Mouse (Mus musculus) urinary bladder, postnatal 36 days (tissue): ENCODE data around the gene Ctla2b.
"Not testable (repeated sequence)": the region's sequence is repeated elsewhere in the genome, so short reads cannot be mapped to it uniquely, and the experiment has no call there.

Experiments
- DNase-seq, 2 experiments: peaks; one replicate each; pipeline ENCODE4 v3.0.0; 2022; ENCODE audit warnings: low spot score in 2 of 2, mixed read lengths in 1 of 2

Gene Ctla2b

GRCm38 (mm10) chr13:60897328-60897727 lies at the start of gene Ctla2b:
Gene Ctla2b (minus strand): TSS chr13:60897447.
- peak in 1 of 2 experiments; percentile 54 for DNase-seq

GRCm38 (mm10) chr13:60941884-60942283 lies 44.6 kb upstream of the Ctla2b start, which contains the start of gene Tpbpa:
Gene Tpbpa (minus strand): TSS chr13:60941984.
- DNase-seq, result not testable (repeated sequence)

- peak in 1 of 2 experiments; percentile 14 for DNase-seq
Measured at GRCm38 (mm10) chr13:60936500-60936901, 39.3 kb upstream of the Ctla2b start, which contains the start of the genes Gm49391 and Ctla2a. Gene Gm49391 (minus strand): TSS chr13:60936571. Gene Ctla2a (minus strand): TSS chr13:60936625.

GRCm38 (mm10) chr13:60935490-60935889 lies 38.2 kb upstream of the Ctla2b start, which contains the start of gene Gm49393:
Gene Gm49393 (minus strand): TSS chr13:60935590.
- not testable (repeated sequence) for DNase-seq

- DNase-seq, result not testable (repeated sequence)
Measured at GRCm38 (mm10) chr13:60904780-60905179, 7.5 kb upstream of the Ctla2b start, which contains the start of gene Tpbpb. Gene Tpbpb (minus strand): TSS chr13:60904880.

GRCm38 (mm10) chr13:60896794-60897193 lies 453 bp downstream of the Ctla2b start, which contains the start of gene Gm49392:
Gene Gm49392 (minus strand): TSS chr13:60896894.
- not testable (repeated sequence) for DNase-seq

GRCm38 (mm10) chr13:60895406-60896160 lies 1.7 kb downstream of the Ctla2b start:
- no peak for DNase-seq

- DNase-seq, result no peak
Measured at GRCm38 (mm10) chr13:60892301-60892700, 4.9 kb downstream of the Ctla2b start.

GRCm38 (mm10) chr13:60864281-60864680 lies 33.0 kb downstream of the Ctla2b start, which contains the start of gene 4930486L24Rik:
Gene 4930486L24Rik (minus strand): TSS chr13:60864475.
- no peak for DNase-seq

- DNase-seq, result no peak
Measured at GRCm38 (mm10) chr13:60848241-60849120, 48.8 kb downstream of the Ctla2b start.
